Mouse (Mus musculus) forebrain, embryonic 11.5 days (tissue): Measurements from ENCODE around the gene Ruvbl2. TPM values are rescaled to one million over a fixed set of nuclear protein-coding genes. Genes with fewer than 3 reads are reported as not detected.
"Not testable (repeated sequence)": the region's sequence is repeated elsewhere in the genome, so short reads cannot be mapped to it uniquely, and the experiment has no call there.

Source experiments
- ATAC-seq: fragments of 200-750 bp; cut with Nextera tagmentation; replicated peaks from 2 replicates; pipeline ENCODE4 v1.8.0; 2017; ENCODE audit warnings: moderate TSS enrichment; ENCODE audit not compliant: low FRiP score
- DNase-seq: peaks from one replicate; pipeline ENCODE4 v3.0.0-alpha.2; 2017; ENCODE audit warnings: low spot score
- H3K27ac ChIP-seq: fragments of 300-500 bp; sonication (generic); 2 replicates; pipeline ENCODE4 v1.5.1; 2014; ENCODE audit warnings: low read depth, low read length
- H3K27me3 ChIP-seq: fragments of 300-500 bp; sonication (generic); 2 replicates; pipeline ENCODE4 v1.6.1; 2014; ENCODE audit warnings: mild to moderate bottlenecking, low read length, mixed read lengths; ENCODE audit not compliant: control insufficient read depth, insufficient read depth
- H3K36me3 ChIP-seq: fragments of 300-500 bp; sonication (generic); 2 replicates; pipeline ENCODE4 v1.6.1; 2014; ENCODE audit warnings: mild to moderate bottlenecking, low read length, moderate library complexity, mixed read lengths; ENCODE audit not compliant: control insufficient read depth, insufficient read depth
- H3K4me1 ChIP-seq: fragments of 300-500 bp; sonication (generic); replicated peaks from 2 replicates; pipeline ENCODE4 v1.6.1; 2014; ENCODE audit warnings: low read length, mixed read lengths; ENCODE audit not compliant: control insufficient read depth, insufficient read depth
- H3K4me2 ChIP-seq: fragments of 300-500 bp; sonication (generic); 2 replicates; pipeline ENCODE4 v1.6.1; 2014; ENCODE audit warnings: low read depth, mild to moderate bottlenecking, low read length, moderate library complexity, mixed read lengths; ENCODE audit not compliant: severe bottlenecking
- H3K4me3 ChIP-seq: fragments of 300-500 bp; sonication (generic); 2 replicates; pipeline ENCODE4 v1.5.1; 2014; ENCODE audit warnings: low read depth, low read length
- H3K9ac ChIP-seq: fragments of 300-500 bp; sonication (generic); 2 replicates; pipeline ENCODE4 v1.6.1; 2014; ENCODE audit warnings: low read length
- H3K9me3 ChIP-seq: fragments of 300-500 bp; sonication (generic); 2 replicates; pipeline ENCODE4 v1.6.1; 2016; ENCODE audit warnings: low read length, mixed read lengths; ENCODE audit not compliant: control insufficient read depth
- WGBS: fragments of 180-500 bp; shearing (Covaris S2); extraction: QIAGEN DNeasy Blood & Tissue Kit; methylation state at CpG from one replicate; pipeline ENCODE4 v1.1.7; 2014; 5-methylcytosine and 5-hydroxymethylcytosine counted together
- polyA plus RNA-seq: library from polyadenylated mRNA; unstranded; fragments of >200 nt; fragmentation: Nextera tagmentation; extraction: Ambion mirVana; gene quantifications from 2 replicates; pipeline ENCODE4 v1.2.1, GENCODE M21; 2014

Ruvbl2 gene
- polyA plus RNA-seq, 1 experiment from 2014 or later: 175 TPM

- Histone ChIP-seq H3K27ac (no peak within 1 kb of the TSS), H3K9me3 (no peaks in the 10 kb centered on the region), H3K27me3 (peaks cover 49% of the 10 kb centered on the region), H3K4me3 (peak within 1 kb of the TSS; percentile 18), H3K4me2 (peak within 1 kb of the TSS; percentile 34; the same call in 1 of the 2 replicates), H3K36me3 (no peaks in the 10 kb centered on the region), H3K9ac (no peak within 1 kb of the TSS; the same call in 1 of the 2 replicates), H3K4me1 (peaks cover 2% of the 10 kb centered on the region; the same call in 1 of the 2 replicates)
- no peak; the same call in 1 of the 2 replicates for ATAC-seq
- DNase-seq: peak; percentile 67
- 13% methylated on average over 28 of the region's 28 CpGs for WGBS
Observed at GRCm38 (mm10) chr7:45405091-45406075, 32.5 kb downstream of the Ruvbl2 start, which contains the start of gene Kcna7. Gene Kcna7 (plus strand): TSS chr7:45405653.

GRCm38 (mm10) chr7:45403532-45404261 lies 34.2 kb downstream of the Ruvbl2 start:
- Histone ChIP-seq H3K36me3 (no peaks in the 10 kb centered on the region), H3K4me3 (no peak overlapping the region), H3K9ac (no peak overlapping the region), H3K4me2 (no peak overlapping the region), H3K27ac (no peak overlapping the region), H3K27me3 (peaks cover 37% of the 10 kb centered on the region), H3K9me3 (no peaks in the 10 kb centered on the region), H3K4me1 (peaks cover 2% of the 10 kb centered on the region; the same call in 1 of the 2 replicates)
- DNase-seq (peak; percentile 83), ATAC-seq (no peak)
- whole genome bisulfite sequencing: 50% methylated on average over 6 of the region's 6 CpGs

- Histone ChIP-seq H3K4me2 (no peak overlapping the region), H3K27ac (no peak overlapping the region), H3K4me1 (peaks cover 2% of the 10 kb centered on the region; the same call in 1 of the 2 replicates), H3K9ac (no peak overlapping the region), H3K36me3 (no peaks in the 10 kb centered on the region), H3K4me3 (no peak overlapping the region), H3K27me3 (peaks cover 16% of the 10 kb centered on the region), H3K9me3 (no peaks in the 10 kb centered on the region)
- ATAC-seq: no peak
- no peak for DNase-seq
- 78% methylated on average over 10 of the region's 10 CpGs for whole genome bisulfite sequencing
Observed at GRCm38 (mm10) chr7:45401521-45402085, 36.3 kb downstream of the Ruvbl2 start.

- 72% methylated on average over 2 of the region's 2 CpGs for WGBS
Observed at GRCm38 (mm10) chr7:45396787-45397186, 41.1 kb downstream of the Ruvbl2 start.

GRCm38 (mm10) chr7:45396337-45396775 lies 41.5 kb downstream of the Ruvbl2 start:
- peak overlapping the region; percentile 88 for H3K4me3 ChIP-seq
- DNase-seq, H3K27ac ChIP-seq, H3K27me3 ChIP-seq, H3K9ac ChIP-seq, H3K9me3 ChIP-seq, H3K36me3 ChIP-seq: not testable (repeated sequence)
- peaks cover 16% of the 10 kb centered on the region; the same call in 1 of the 2 replicates for H3K4me1 ChIP-seq
- H3K4me2 ChIP-seq: peak overlapping the region; percentile 58
- peak; percentile 23; the same call in 1 of the 2 replicates for ATAC-seq
- 12% methylated on average over 3 of the region's 3 CpGs for WGBS

More at GRCm38 (mm10) chr7:45396787-45397186, 41.1 kb downstream of the Ruvbl2 start:
- H3K4me1 ChIP-seq: peaks cover 16% of the 10 kb centered on the region; the same call in 1 of the 2 replicates
- no peak overlapping the region for H3K4me2 ChIP-seq
- DNase-seq (no peak), ATAC-seq (no peak)
- no peak overlapping the region for H3K27ac ChIP-seq
- no peak overlapping the region for H3K4me3 ChIP-seq
- no peaks in the 10 kb centered on the region for H3K9me3 ChIP-seq
- no peaks in the 10 kb centered on the region for H3K27me3 ChIP-seq
- no peak overlapping the region for H3K9ac ChIP-seq
- H3K36me3 ChIP-seq: peaks cover 5% of the 10 kb centered on the region

GRCm38 (mm10) chr7:45395578-45396336 lies 42.1 kb downstream of the Ruvbl2 start, which contains the start of gene Snrnp70:
Gene Snrnp70 (minus strand): TSS chr7:45395742.
- Histone ChIP-seq H3K4me3 (peak within 1 kb of the TSS; percentile 88), H3K27ac (peak within 1 kb of the TSS; percentile 99), H3K4me2 (peak within 1 kb of the TSS; percentile 99), H3K9ac (peak within 1 kb of the TSS; percentile 89), H3K4me1 (peaks cover 16% of the 10 kb centered on the region; the same call in 1 of the 2 replicates), H3K27me3 (no peaks in the 10 kb centered on the region), H3K9me3 (no peaks in the 10 kb centered on the region), H3K36me3 (peaks cover 11% of the 10 kb centered on the region)
- WGBS: 1% methylated on average over 60 of the region's 60 CpGs
- ATAC-seq: peak; percentile 96
- DNase-seq: peak; percentile 100

- peak overlapping the region; percentile 99 for H3K4me2 ChIP-seq
- ATAC-seq: peak; percentile 77
- peak overlapping the region; percentile 99 for H3K27ac ChIP-seq
- no peak for DNase-seq
- H3K9ac ChIP-seq: peak overlapping the region; percentile 89
- no peaks in the 10 kb centered on the region for H3K9me3 ChIP-seq
- H3K36me3 ChIP-seq: peaks cover 18% of the 10 kb centered on the region
- H3K4me1 ChIP-seq: peaks cover 16% of the 10 kb centered on the region; the same call in 1 of the 2 replicates
- H3K27me3 ChIP-seq: no peaks in the 10 kb centered on the region
- peak overlapping the region; percentile 88 for H3K4me3 ChIP-seq
- WGBS: under 1% methylated on average over 18 of the region's 20 CpGs
Observed at GRCm38 (mm10) chr7:45395129-45395541, 42.8 kb downstream of the Ruvbl2 start.
